Mouse (Mus musculus): ENCODE results near the gene Limch1.
A peak's percentile ranks its signal among the peaks of the same experiment; 100 is the strongest.

Gene Limch1

DNA sequence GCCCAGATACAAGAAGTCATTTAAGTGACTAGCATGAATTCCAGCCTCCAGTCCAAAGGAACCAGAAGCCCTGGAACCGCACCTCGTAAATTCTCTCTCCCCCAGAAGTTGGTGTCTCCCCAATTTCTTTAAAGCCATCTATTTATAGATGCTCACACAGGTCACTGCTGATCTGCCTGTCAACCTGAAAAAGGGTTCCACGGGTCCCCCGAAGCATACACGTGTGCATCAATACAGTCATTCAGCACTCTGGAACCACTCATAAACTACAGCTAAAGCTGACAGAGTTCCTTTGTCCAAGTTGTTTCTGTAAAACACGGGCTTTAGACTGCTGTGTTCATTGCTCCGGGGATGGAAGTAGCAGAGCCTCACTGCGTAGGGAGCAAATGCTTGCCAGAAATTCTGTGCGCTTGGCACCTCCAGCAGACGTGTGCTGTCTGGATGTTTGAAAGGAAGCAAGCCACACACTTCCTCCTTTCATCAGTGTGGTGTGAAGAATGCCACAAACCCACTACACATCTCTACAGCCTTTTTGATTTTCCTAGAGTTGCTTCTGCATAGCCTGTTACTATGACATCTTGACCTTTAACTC lies 278.9 kb downstream of the Limch1 start:
- DNase-seq (ENCODE audit: low read depth, low spot score): no peak

DNA sequence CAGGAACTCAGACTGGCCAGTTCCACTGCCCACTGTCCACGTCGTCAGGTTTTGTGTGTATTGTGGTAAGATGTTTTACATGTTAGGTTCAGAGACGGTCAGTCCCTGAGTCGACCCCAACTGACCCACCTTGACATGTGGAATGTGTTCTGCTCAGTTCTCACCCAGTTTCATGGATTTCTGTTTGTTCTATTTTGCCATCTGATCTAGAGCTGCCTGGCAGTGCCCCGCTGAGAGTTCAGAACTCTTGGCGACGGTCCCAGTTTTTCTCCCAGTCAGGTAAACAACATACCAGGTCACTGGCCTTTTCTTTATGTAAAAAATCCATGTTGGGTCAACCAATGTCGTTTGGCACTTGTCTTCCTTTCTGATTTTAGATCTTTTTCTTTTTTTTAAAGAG lies 279.5 kb downstream of the Limch1 start:
- DNase-seq (ENCODE audit: low read depth, low spot score): no peak

DNA sequence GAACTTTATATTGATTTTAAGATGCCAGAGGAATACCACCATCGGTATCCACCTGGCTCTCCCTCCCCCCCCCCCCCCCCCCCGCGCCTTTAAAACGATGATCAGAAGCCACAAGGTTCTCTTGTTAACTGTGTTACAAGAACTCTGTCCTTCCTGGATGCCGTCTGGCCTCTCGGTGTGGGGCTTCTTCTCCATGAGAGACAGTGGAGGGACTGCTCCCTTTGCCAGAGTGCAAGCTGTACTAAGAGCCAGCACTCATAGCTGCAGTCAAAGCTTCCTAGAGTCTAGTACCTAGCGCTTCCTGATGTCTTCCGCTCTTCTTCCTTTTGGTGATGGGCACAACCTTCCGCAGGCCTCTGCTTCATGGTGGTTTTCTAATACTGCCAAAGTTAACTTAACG lies 280.0 kb downstream of the Limch1 start:
- no peak for DNase-seq (ENCODE audit: low read depth, low spot score)

GRCm38 (mm10) chr5:67028786-67029185 lies 283.2 kb downstream of the Limch1 start:
- DNase-seq (ENCODE audit: low read depth, low spot score): no peak

DNA sequence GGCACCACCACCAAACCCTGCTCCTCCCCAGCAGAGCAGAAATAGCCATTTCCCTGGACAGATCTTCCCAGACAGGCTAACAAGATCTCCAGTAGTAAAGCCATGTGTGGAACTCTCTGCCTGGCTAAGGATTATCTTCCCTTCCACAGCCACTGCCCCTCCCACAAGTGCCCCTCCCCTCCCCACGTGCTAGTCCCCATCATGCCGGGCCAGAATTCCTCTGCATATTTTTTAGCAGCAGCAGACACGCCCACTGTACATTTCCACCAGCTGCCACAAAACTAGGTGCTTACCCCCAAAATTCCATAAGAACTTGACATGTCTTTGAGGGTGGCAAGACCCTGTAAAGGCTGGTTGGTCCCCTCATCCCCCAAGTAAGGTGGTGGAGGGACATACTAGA lies 284.3 kb downstream of the Limch1 start:
- no peak for DNase-seq (ENCODE audit: low read depth, low spot score)

DNA sequence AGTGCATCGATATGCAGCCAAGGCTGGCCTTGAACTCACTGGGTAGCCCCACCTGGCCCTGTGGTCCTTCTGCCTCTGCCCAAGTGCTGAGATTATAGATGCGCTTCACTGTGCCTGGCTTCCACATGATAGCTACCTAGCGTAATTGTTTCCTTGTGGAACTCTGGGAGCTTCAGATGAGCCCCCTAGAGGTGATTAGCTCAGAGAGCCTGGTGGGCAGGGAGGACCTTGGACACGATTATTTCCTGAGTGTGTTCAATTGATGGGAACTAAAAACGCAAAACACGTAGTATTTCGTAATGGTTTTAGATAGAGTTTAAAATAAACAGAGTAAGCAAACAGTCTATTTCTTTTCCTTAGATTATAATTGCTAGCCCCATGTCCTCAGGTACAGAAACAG lies 287.0 kb downstream of the Limch1 start:
- no peak for DNase-seq (ENCODE audit: low read depth, low spot score)

GRCm38 (mm10) chr5:67043932-67044331 lies 298.3 kb downstream of the Limch1 start:
- no peak for DNase-seq (ENCODE audit: low read depth, low spot score)

GRCm38 (mm10) chr5:67048003-67048402 lies 302.4 kb downstream of the Limch1 start:
- DNase-seq (ENCODE audit: low read depth, low spot score): peak; percentile 78

- DNase-seq (ENCODE audit: low read depth, low spot score): peak; percentile 27
Observed at GRCm38 (mm10) chr5:67057803-67058202, 312.2 kb downstream of the Limch1 start.

- no peak for DNase-seq (ENCODE audit: low read depth, low spot score)
Observed at GRCm38 (mm10) chr5:67060519-67060918, 314.9 kb downstream of the Limch1 start.

DNA sequence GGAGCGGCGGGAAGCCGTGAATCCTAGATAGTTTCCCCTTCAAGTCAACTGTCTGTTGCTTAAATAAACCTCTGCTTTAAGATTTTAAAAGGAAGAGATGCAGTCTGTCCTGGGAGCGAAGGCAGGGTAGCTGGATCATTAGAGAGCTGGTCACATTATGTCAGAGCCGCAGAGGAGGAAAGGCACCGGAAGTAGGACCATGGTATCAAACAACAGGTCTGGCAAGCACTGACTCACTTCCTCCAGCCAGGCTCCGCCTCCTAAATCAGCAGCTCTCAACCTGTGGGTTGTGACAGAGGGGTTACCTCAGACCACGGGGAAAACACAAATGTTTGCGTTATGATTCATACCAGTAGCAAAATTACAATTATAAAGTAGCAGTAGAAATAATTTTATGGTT lies 318.0 kb downstream of the Limch1 start:
- no peak for DNase-seq (ENCODE audit: low read depth, low spot score)

- peak; percentile 48 for DNase-seq (ENCODE audit: low read depth, low spot score)
Observed at GRCm38 (mm10) chr5:67083117-67083516, 337.5 kb downstream of the Limch1 start.

DNA sequence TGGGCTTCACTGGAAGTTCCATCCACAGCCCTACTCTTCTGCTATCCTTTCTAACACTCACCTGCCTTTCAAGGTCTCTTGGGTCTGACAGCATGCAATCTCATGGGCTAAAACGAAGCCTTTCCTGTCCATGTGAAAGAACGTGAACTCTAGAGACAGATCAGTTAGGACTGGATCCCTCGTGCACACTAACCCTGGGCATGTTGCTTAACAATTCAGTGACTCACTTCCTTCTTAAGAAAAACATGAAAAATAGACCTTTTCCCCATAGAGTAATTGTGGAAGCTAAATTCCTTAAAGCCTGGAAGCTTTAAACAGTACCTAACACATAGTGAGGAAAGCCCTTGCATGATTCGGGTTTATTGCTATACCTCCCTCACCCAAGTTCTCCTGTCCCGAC lies 345.2 kb downstream of the Limch1 start:
- DNase-seq (ENCODE audit: low read depth, low spot score): no peak

- no peak for DNase-seq (ENCODE audit: low read depth, low spot score)
Observed at GRCm38 (mm10) chr5:67091766-67092165, 346.1 kb downstream of the Limch1 start.

- no peak for DNase-seq (ENCODE audit: low read depth, low spot score)
Observed at GRCm38 (mm10) chr5:67093991-67094390, 348.4 kb downstream of the Limch1 start.

- DNase-seq (ENCODE audit: low read depth, low spot score): no peak
Observed at GRCm38 (mm10) chr5:67095153-67095552, 349.5 kb downstream of the Limch1 start.

DNA sequence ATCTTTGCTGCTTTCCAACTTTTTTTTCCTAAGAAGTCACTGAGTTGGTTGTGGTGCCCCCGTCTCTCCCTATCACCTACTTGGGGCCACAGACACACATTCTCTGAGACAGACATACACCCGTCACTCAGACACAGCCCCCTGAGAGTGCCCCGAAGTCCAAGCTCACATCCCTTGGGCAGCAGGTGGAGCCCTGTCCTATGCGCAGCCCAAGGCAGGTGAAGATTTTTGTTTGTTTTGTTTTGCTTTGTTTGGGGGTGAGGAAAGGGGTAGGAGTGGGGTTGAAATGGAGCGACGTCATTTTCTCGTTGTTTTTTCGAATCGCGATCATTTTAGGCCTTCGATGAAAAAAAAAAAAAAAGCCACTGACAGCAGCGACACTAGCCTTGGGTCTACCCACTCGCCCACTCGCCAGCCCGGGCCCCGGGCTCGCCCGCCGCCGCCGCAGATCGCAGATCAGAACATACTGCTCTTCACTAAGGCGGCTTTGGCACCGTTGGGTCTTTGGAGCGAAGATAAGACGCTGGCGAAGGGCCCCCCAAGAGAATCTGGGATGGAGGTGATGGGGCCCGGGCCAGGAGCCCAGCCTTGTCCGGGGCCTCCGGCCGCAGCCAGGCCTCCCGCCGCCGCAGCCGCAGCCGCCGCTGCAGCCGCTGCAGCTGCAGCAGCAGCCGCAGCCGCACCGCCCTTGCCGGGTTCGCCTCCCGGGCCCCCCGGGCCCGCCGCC lies 350.2 kb downstream of the Limch1 start:
- no peak for DNase-seq (ENCODE audit: low read depth, low spot score)

- DNase-seq (ENCODE audit: low read depth, low spot score): peak; percentile 27
Observed at GRCm38 (mm10) chr5:67096378-67096771, 350.7 kb downstream of the Limch1 start.

DNA sequence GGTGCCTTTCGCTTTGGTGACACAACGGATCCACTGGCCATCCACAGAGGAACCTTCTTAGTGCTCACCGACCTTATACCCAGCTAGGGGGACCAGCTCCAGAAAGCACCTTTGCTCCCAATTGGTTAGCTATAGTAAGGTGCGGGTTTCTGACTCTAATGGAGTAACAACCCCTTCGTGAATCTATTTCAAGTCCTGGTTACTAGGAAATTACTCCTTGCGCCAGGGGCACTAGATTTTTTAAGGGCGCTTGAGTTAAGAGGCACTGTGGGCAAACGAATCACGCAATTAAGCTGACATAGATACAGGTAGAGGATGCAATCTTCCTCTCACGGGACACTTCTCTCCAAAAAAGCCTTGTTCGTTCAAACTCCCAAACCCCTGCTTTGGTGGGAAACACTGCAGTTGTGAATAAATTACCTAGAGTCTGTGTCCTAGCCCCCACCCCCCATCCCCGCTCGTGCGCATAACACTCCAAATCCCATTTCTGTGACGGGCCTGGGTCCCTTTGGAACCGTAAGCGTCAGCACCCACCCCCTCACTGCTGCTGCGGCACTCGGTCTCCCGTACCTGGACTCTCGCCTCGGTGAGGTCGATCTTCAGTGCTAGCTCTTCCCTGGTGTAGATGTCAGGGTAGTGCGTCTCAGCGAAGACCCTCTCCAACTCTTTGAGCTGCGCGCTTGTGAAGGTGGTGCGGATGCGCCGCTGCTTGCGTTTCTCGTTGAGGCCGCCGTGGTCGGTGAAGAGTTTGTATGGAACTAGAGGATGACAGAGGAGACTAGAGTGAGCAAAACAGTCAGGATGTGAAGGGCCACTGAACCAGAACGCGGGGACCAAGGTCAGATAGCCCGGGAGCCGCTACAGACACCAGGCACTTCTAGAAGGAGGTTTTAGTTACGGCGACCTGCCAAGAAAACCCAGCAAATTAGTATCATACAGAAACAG lies 351.8 kb downstream of the Limch1 start:
- DNase-seq (ENCODE audit: low read depth, low spot score): peak; percentile 46

GRCm38 (mm10) chr5:67098051-67098732 lies 352.6 kb downstream of the Limch1 start:
- no peak for DNase-seq (ENCODE audit: low read depth, low spot score)

- no peak for DNase-seq (ENCODE audit: low read depth, low spot score)
Observed at GRCm38 (mm10) chr5:67098733-67099323, 353.2 kb downstream of the Limch1 start, which contains the start of gene Phox2b. Gene Phox2b (minus strand): TSS chr5:67099301.

Data from ES-CJ7 (cell line).